25 mouse cellular contexts compared by ENCODE assay signal in genomic region chr11:67681871-67682270, GRCm38 (mm10). TPM values are rescaled to one million over a fixed set of nuclear protein-coding genes. Genes with fewer than 3 reads are reported as not detected.
"Had no signal": no experiment of that assay in that cellular context is flagged by ENCODE, and none has a peak within 500 bp of the region (broad histone marks: within the 10 kb centered on the region; RNA-seq: fewer than 3 reads in every experiment).

No protein-coding gene starts in this region.

- H3K36me3 ChIP-seq: liver, embryonic 12.5 days; midbrain, embryonic 12.5 days; neural tube, embryonic 13.5 days; stomach, embryonic 15.5 days had no signal

- H3K4me3 ChIP-seq: liver, embryonic 12.5 days; midbrain, embryonic 12.5 days; myocyte; neural tube, embryonic 13.5 days; neural tube, embryonic 15.5 days; stomach, embryonic 15.5 days had no signal

- H3K9me3 ChIP-seq: liver, embryonic 12.5 days; midbrain, embryonic 12.5 days; neural tube, embryonic 13.5 days; neural tube, embryonic 15.5 days; stomach, embryonic 15.5 days had no signal

- H3K27me3 ChIP-seq: liver, embryonic 12.5 days; midbrain, embryonic 12.5 days; neural tube, embryonic 13.5 days; neural tube, embryonic 15.5 days; stomach, embryonic 15.5 days had no signal

- ATAC-seq: liver, embryonic 12.5 days; midbrain, embryonic 16.5 days had no signal

- H3K9ac ChIP-seq: liver, embryonic 12.5 days; liver, embryonic 14.5 days; lung, embryonic 14.5 days; midbrain, embryonic 12.5 days; neural tube, embryonic 13.5 days; neural tube, embryonic 15.5 days; stomach, embryonic 15.5 days had no signal

- DNase-seq: lung, adult 18-20 months; lung, embryonic 14.5 days; lung, postnatal 10 days; lung, postnatal 4 days; midbrain, embryonic 14.5 days; right cerebral cortex, adult 18-20 months; thymus, adult 2 months; thymus, postnatal 25 days; thymus, postnatal 4 days had no signal

- H3K4me1 ChIP-seq: liver, embryonic 12.5 days; midbrain, embryonic 12.5 days; neural tube, embryonic 13.5 days; stomach, embryonic 15.5 days had no signal

- H3K27ac ChIP-seq: liver, embryonic 12.5 days; liver, embryonic 14.5 days; midbrain, embryonic 12.5 days; neural tube, embryonic 13.5 days; neural tube, embryonic 15.5 days; stomach, embryonic 15.5 days; stomach, postnatal 0 days had no signal

- H3K4me2 ChIP-seq: liver, embryonic 12.5 days; lung, embryonic 14.5 days; midbrain, embryonic 12.5 days; neural tube, embryonic 13.5 days; neural tube, embryonic 15.5 days; stomach, embryonic 15.5 days had no signal

RNA-seq across cellular contexts. Expression of gene Rcvrn, which starts 13.3 kb away (rescaled TPM):
- total RNA-seq: megakaryocyte, adult 5-6 weeks; megakaryocyte-erythroid progenitor cell, adult 5-6 weeks had no signal
- polyA plus RNA-seq: liver, embryonic 12.5 days; liver, embryonic 14.5 days; liver, embryonic 16.5 days; lung, embryonic 14.5 days; lung, embryonic 16.5 days; midbrain, embryonic 12.5 days; midbrain, embryonic 14.5 days; midbrain, embryonic 16.5 days; myocyte; neural tube, embryonic 11.5 days; neural tube, embryonic 13.5 days; neural tube, embryonic 15.5 days; spleen, adult 2 months; stomach, embryonic 15.5 days; stomach, postnatal 0 days; testis, adult 2 months had no signal
